In the genomic region with DNA sequence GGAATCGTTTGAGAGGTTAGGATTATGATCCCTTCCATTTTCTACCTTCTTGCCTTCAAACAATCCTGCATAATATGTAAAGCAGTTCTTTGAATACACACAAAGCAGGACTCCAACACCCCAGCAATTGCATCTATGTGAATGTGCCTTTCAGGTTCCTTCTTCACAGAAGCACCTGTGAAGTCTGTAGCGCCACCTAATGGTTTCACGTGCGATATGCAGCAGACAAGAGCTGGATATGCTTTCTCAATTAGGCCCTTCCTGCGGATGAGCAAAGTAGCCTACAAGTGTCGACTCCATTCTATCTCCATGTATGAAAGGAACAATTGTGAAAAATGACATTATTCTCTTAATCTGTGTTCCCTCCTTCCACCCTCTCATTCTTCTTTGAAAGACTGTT, we compare ENCODE assay signal across 1 mouse cellular context.
TF ChIP-seq lines count a peak whose summit lies in the region.

No protein-coding gene starts in this region.

TF ChIP-seq in MEL, 35 proteins besides CTCF, POLR2A, EP300 and RAD21 (continued from another document):
- no peak for TF ChIP-seq NRF1 (IDR thresholded peaks at IDR 0.05; ENCODE audit: insufficient read depth, low read depth, low read length, poor library complexity, severe bottlenecking)
- TF ChIP-seq CHD1 (IDR thresholded peaks at IDR 0.05; ENCODE audit: low read depth, low read length), result no peak
- TF ChIP-seq USF2 (IDR thresholded peaks at IDR 0.05; ENCODE audit: borderline replicate concordance in 1 of 2, insufficient read depth in 1 of 2, low read depth in 1 of 2, low read length in 2 of 2), result no peak
- no peak for TF ChIP-seq TCF12 (IDR thresholded peaks at IDR 0.05; ENCODE audit: low read depth, low read length)
- no peak for TF ChIP-seq JUND (IDR thresholded peaks at IDR 0.05; ENCODE audit: low read depth, low read length)
- TF ChIP-seq SMC3 (IDR thresholded peaks at IDR 0.05; ENCODE audit: low read depth, low read length), result no peak
- TF ChIP-seq USF1 (IDR thresholded peaks at IDR 0.05; ENCODE audit: low read depth, low read length), result no peak
- no peak for TF ChIP-seq TBP (IDR thresholded peaks at IDR 0.05; ENCODE audit: low read depth, low read length)
- no peak for TF ChIP-seq POLR2AphosphoS2 (IDR thresholded peaks at IDR 0.05; ENCODE audit: low read length)
- TF ChIP-seq NELFE (IDR thresholded peaks at IDR 0.05; ENCODE audit: low read depth, low read length), result no peak
- no peak for TF ChIP-seq CHD2 (IDR thresholded peaks at IDR 0.05; ENCODE audit: low read length)
- TF ChIP-seq MYC (IDR thresholded peaks at IDR 0.05; ENCODE audit: low read depth, low read length), result no peak
